Mouse (Mus musculus): ENCODE measurements around the gene Lce1l. TPM values are rescaled to one million over a fixed set of nuclear protein-coding genes. Genes with fewer than 3 reads are reported as not detected.
"Not testable (repeated sequence)": the region's sequence is repeated elsewhere in the genome, so short reads cannot be mapped to it uniquely, and the experiment has no call there.

Gene Lce1l
- not detected in 2 replicates for polyA plus RNA-seq (2015; fragmentation: Nextera tagmentation; extraction: Ambion mirVana)

- H3K36me3 ChIP-seq, result no peaks in the 10 kb centered on the region
- H3K4me1 ChIP-seq (replicated peaks), result no peaks in the 10 kb centered on the region
- no peaks in the 10 kb centered on the region for H3K27me3 ChIP-seq (replicated peaks)
- WGBS, result 84% methylated on average over 3 of the region's 3 CpGs
- H3K27ac ChIP-seq, result no peak within 1 kb of the TSS
- no peak within 1 kb of the TSS for H3K4me3 ChIP-seq (replicated peaks)
- ATAC-seq, result no peak
- H3K9me3 ChIP-seq, result no peaks in the 10 kb centered on the region
- no peak within 1 kb of the TSS for H3K9ac ChIP-seq
- H3K4me2 ChIP-seq (replicated peaks), result no peak within 1 kb of the TSS
Observed at GRCm38 (mm10) chr3:92851186-92851585, at the start of gene Lce1l. TSS of gene Lce1l (minus strand) at chr3:92851286.

GRCm38 (mm10) chr3:92894489-92894888 lies 43.4 kb upstream of the Lce1l start:
- 58% methylated on average over 1 of the region's 1 CpGs for WGBS
- Histone ChIP-seq H3K4me2 (replicated peaks) (no peak overlapping the region), H3K4me1 (replicated peaks) (no peaks in the 10 kb centered on the region), H3K27ac (no peak overlapping the region), H3K4me3 (replicated peaks) (no peak overlapping the region), H3K9ac (no peak overlapping the region), H3K9me3 (no peaks in the 10 kb centered on the region), H3K27me3 (replicated peaks) (no peaks in the 10 kb centered on the region), H3K36me3 (no peaks in the 10 kb centered on the region)
- no peak for ATAC-seq

- no peak overlapping the region for H3K9ac ChIP-seq
- H3K9me3 ChIP-seq, result no peaks in the 10 kb centered on the region
- no peak overlapping the region for H3K27ac ChIP-seq
- H3K27me3 ChIP-seq (replicated peaks), result no peaks in the 10 kb centered on the region
- H3K4me1 ChIP-seq (replicated peaks), result no peaks in the 10 kb centered on the region
- H3K4me3 ChIP-seq (replicated peaks), result no peak overlapping the region
- no peaks in the 10 kb centered on the region for H3K36me3 ChIP-seq
- no peak overlapping the region for H3K4me2 ChIP-seq (replicated peaks)
- ATAC-seq, result no peak
- WGBS, result 69% methylated on average over 3 of the region's 3 CpGs
Observed at GRCm38 (mm10) chr3:92894063-92894462, 43.0 kb upstream of the Lce1l start.

GRCm38 (mm10) chr3:92874180-92874579 lies 23.1 kb upstream of the Lce1l start:
- 87% methylated on average over 3 of the region's 3 CpGs for WGBS
- Histone ChIP-seq H3K4me1 (replicated peaks) (no peaks in the 10 kb centered on the region), H3K9me3 (no peaks in the 10 kb centered on the region), H3K27ac (no peak overlapping the region), H3K27me3 (replicated peaks) (no peaks in the 10 kb centered on the region), H3K4me3 (replicated peaks) (no peak overlapping the region), H3K4me2 (replicated peaks) (no peak overlapping the region), H3K9ac (no peak overlapping the region), H3K36me3 (no peaks in the 10 kb centered on the region)
- no peak for ATAC-seq

- Histone ChIP-seq H3K4me1 (replicated peaks) (no peaks in the 10 kb centered on the region), H3K9me3 (no peaks in the 10 kb centered on the region), H3K27me3 (replicated peaks) (no peaks in the 10 kb centered on the region), H3K4me3 (replicated peaks) (no peak within 1 kb of the TSS), H3K4me2 (replicated peaks) (no peak within 1 kb of the TSS), H3K36me3 (no peaks in the 10 kb centered on the region), H3K9ac (no peak within 1 kb of the TSS), H3K27ac (no peak within 1 kb of the TSS)
- 70% methylated on average over 4 of the region's 4 CpGs for WGBS
- no peak for ATAC-seq
Observed at GRCm38 (mm10) chr3:92870116-92870515, 19.0 kb upstream of the Lce1l start, which contains the start of gene 2310050C09Rik. TSS of gene 2310050C09Rik (minus strand) at chr3:92870216.

GRCm38 (mm10) chr3:92827108-92827507 lies 24.0 kb downstream of the Lce1l start, which contains the start of gene Kprp:
TSS of gene Kprp (minus strand) at chr3:92827247.
- Histone ChIP-seq H3K9me3 (no peaks in the 10 kb centered on the region), H3K27ac (no peak within 1 kb of the TSS), H3K4me2 (replicated peaks) (no peak within 1 kb of the TSS), H3K27me3 (replicated peaks) (no peaks in the 10 kb centered on the region), H3K36me3 (no peaks in the 10 kb centered on the region), H3K9ac (no peak within 1 kb of the TSS), H3K4me1 (replicated peaks) (no peaks in the 10 kb centered on the region), H3K4me3 (replicated peaks) (no peak within 1 kb of the TSS)
- no peak for ATAC-seq
- WGBS, result 13% methylated on average over 1 of the region's 1 CpGs

- Histone ChIP-seq H3K27ac (no peak overlapping the region), H3K4me3 (replicated peaks) (no peak overlapping the region), H3K27me3 (replicated peaks) (no peaks in the 10 kb centered on the region), H3K4me1 (replicated peaks) (no peaks in the 10 kb centered on the region), H3K36me3 (no peaks in the 10 kb centered on the region), H3K4me2 (replicated peaks) (no peak overlapping the region), H3K9ac (no peak overlapping the region), H3K9me3 (no peaks in the 10 kb centered on the region)
- no peak for ATAC-seq
- 28% methylated on average over 1 of the region's 1 CpGs for WGBS
Observed at GRCm38 (mm10) chr3:92825808-92826207, 25.3 kb downstream of the Lce1l start.

- ATAC-seq; H3K4me2 ChIP-seq (replicated peaks); H3K9ac ChIP-seq; H3K27ac ChIP-seq; H3K4me1 ChIP-seq (replicated peaks); H3K36me3 ChIP-seq; H3K4me3 ChIP-seq (replicated peaks); H3K27me3 ChIP-seq (replicated peaks); H3K9me3 ChIP-seq: not testable (repeated sequence)
- WGBS, result 88% methylated on average over 2 of the region's 2 CpGs
Observed at GRCm38 (mm10) chr3:92816036-92816435, 35.0 kb downstream of the Lce1l start.

GRCm38 (mm10) chr3:92815581-92815980 lies 35.5 kb downstream of the Lce1l start:
- H3K4me3 ChIP-seq (replicated peaks), result no peak overlapping the region
- no peaks in the 10 kb centered on the region for H3K27me3 ChIP-seq (replicated peaks)
- ATAC-seq, result no peak
- no peak overlapping the region for H3K9ac ChIP-seq
- no peaks in the 10 kb centered on the region for H3K36me3 ChIP-seq
- 92% methylated on average over 3 of the region's 3 CpGs for WGBS
- no peaks in the 10 kb centered on the region for H3K4me1 ChIP-seq (replicated peaks)
- H3K4me2 ChIP-seq (replicated peaks), result no peak overlapping the region
- H3K27ac ChIP-seq, result no peak overlapping the region
- no peaks in the 10 kb centered on the region for H3K9me3 ChIP-seq

- no peak within 1 kb of the TSS for H3K4me3 ChIP-seq (replicated peaks)
- no peak within 1 kb of the TSS for H3K9ac ChIP-seq
- no peaks in the 10 kb centered on the region for H3K4me1 ChIP-seq (replicated peaks)
- H3K27ac ChIP-seq, result no peak within 1 kb of the TSS
- H3K9me3 ChIP-seq, result no peaks in the 10 kb centered on the region
- H3K27me3 ChIP-seq (replicated peaks), result no peaks in the 10 kb centered on the region
- no peak within 1 kb of the TSS for H3K4me2 ChIP-seq (replicated peaks)
- ATAC-seq, result no peak
- H3K36me3 ChIP-seq, result no peaks in the 10 kb centered on the region
Observed at GRCm38 (mm10) chr3:92807791-92808190, 43.3 kb downstream of the Lce1l start, which contains the start of gene Lce1k. TSS of gene Lce1k (minus strand) at chr3:92807891.

Other genes with a start within 250 kb of the Lce1l start
- not detected in 2 replicates for gene 2210017I01Rik, start 243.8 kb downstream of the Lce1l start, polyA plus RNA-seq (2015; fragmentation: Nextera tagmentation; extraction: Ambion mirVana)
- not detected in 2 replicates for gene Lce6a, start 229.6 kb downstream of the Lce1l start, polyA plus RNA-seq (2015; fragmentation: Nextera tagmentation; extraction: Ambion mirVana)
- gene Lce1a1, start 203.0 kb downstream of the Lce1l start, polyA plus RNA-seq (2015; fragmentation: Nextera tagmentation; extraction: Ambion mirVana), result not detected in 2 replicates
- not detected in 2 replicates for gene Lce1b, start 194.4 kb downstream of the Lce1l start, polyA plus RNA-seq (2015; fragmentation: Nextera tagmentation; extraction: Ambion mirVana)
- not detected in 2 replicates for gene Lce1a2, start 181.0 kb downstream of the Lce1l start, polyA plus RNA-seq (2015; fragmentation: Nextera tagmentation; extraction: Ambion mirVana)
- not detected in 2 replicates for gene Lce1c, start 172.0 kb downstream of the Lce1l start, polyA plus RNA-seq (2015; fragmentation: Nextera tagmentation; extraction: Ambion mirVana)
- gene Lce1d, start 164.1 kb downstream of the Lce1l start, polyA plus RNA-seq (2015; fragmentation: Nextera tagmentation; extraction: Ambion mirVana), result not detected in 2 replicates
- gene Lce1e, start 142.2 kb downstream of the Lce1l start, polyA plus RNA-seq (2015; fragmentation: Nextera tagmentation; extraction: Ambion mirVana), result not detected in 2 replicates
- not detected in 2 replicates for gene Lce1f, start 130.9 kb downstream of the Lce1l start, polyA plus RNA-seq (2015; fragmentation: Nextera tagmentation; extraction: Ambion mirVana)
- not detected in 2 replicates for gene Gm38119, start 112.2 kb downstream of the Lce1l start, polyA plus RNA-seq (2015; fragmentation: Nextera tagmentation; extraction: Ambion mirVana)
- not detected in 2 replicates for gene Lce1g, start 98.9 kb downstream of the Lce1l start, polyA plus RNA-seq (2015; fragmentation: Nextera tagmentation; extraction: Ambion mirVana)
- gene Lce1h, start 86.2 kb downstream of the Lce1l start, polyA plus RNA-seq (2015; fragmentation: Nextera tagmentation; extraction: Ambion mirVana), result not detected in 2 replicates
- not detected in 2 replicates for gene Lce1i, start 72.4 kb downstream of the Lce1l start, polyA plus RNA-seq (2015; fragmentation: Nextera tagmentation; extraction: Ambion mirVana)
- gene Lce1j, start 60.8 kb downstream of the Lce1l start, polyA plus RNA-seq (2015; fragmentation: Nextera tagmentation; extraction: Ambion mirVana), result not detected in 2 replicates
- not detected in 2 replicates for gene Lce1k, start 43.4 kb downstream of the Lce1l start, polyA plus RNA-seq (2015; fragmentation: Nextera tagmentation; extraction: Ambion mirVana)
- not detected in 2 replicates for gene Kprp, start 24.0 kb downstream of the Lce1l start, polyA plus RNA-seq (2015; fragmentation: Nextera tagmentation; extraction: Ambion mirVana)
- not detected in 2 replicates for gene 2310050C09Rik, start 18.9 kb upstream of the Lce1l start, polyA plus RNA-seq (2015; fragmentation: Nextera tagmentation; extraction: Ambion mirVana)
- not detected in 2 replicates for gene Lce3a, start 74.9 kb upstream of the Lce1l start, polyA plus RNA-seq (2015; fragmentation: Nextera tagmentation; extraction: Ambion mirVana)
- gene Lce3b, start 81.7 kb upstream of the Lce1l start, polyA plus RNA-seq (2015; fragmentation: Nextera tagmentation; extraction: Ambion mirVana), result not detected in 2 replicates
- gene Lce3c, start 93.2 kb upstream of the Lce1l start, polyA plus RNA-seq (2015; fragmentation: Nextera tagmentation; extraction: Ambion mirVana), result not detected in 2 replicates
- gene Lce3d, start 106.1 kb upstream of the Lce1l start, polyA plus RNA-seq (2015; fragmentation: Nextera tagmentation; extraction: Ambion mirVana), result not detected in 2 replicates
- gene Lce3e, start 115.8 kb upstream of the Lce1l start, polyA plus RNA-seq (2015; fragmentation: Nextera tagmentation; extraction: Ambion mirVana), result not detected in 2 replicates
- gene Lce3f, start 140.9 kb upstream of the Lce1l start, polyA plus RNA-seq (2015; fragmentation: Nextera tagmentation; extraction: Ambion mirVana), result not detected in 2 replicates
- not detected in 2 replicates for gene Crct1, start 164.4 kb upstream of the Lce1l start, polyA plus RNA-seq (2015; fragmentation: Nextera tagmentation; extraction: Ambion mirVana)
- not detected in 2 replicates for gene Lce1m, start 167.8 kb upstream of the Lce1l start, polyA plus RNA-seq (2015; fragmentation: Nextera tagmentation; extraction: Ambion mirVana)
- gene Gm4858, start 217.5 kb upstream of the Lce1l start, polyA plus RNA-seq (2015; fragmentation: Nextera tagmentation; extraction: Ambion mirVana), result not detected in 2 replicates

Data from intestine, embryonic 15.5 days (tissue).